Mouse (Mus musculus) liver, adult 2 months (tissue): ENCODE measurements around the gene Tmem60.

ENCODE experiments used
- CTCF ChIP-seq: fragments of 200-500 bp; IDR thresholded peaks from 2 replicates; pipeline ENCODE4 v1.5.1; 2011; ENCODE audit warnings: low read depth, low read length, control low read depth
- POLR2A ChIP-seq: fragments of 200-500 bp; IDR thresholded peaks from 2 replicates; pipeline ENCODE4 v1.6.1; 2011; ENCODE audit warnings: low read length, control low read depth; ENCODE audit not compliant: insufficient read depth; ENCODE audit errors: extremely low read depth

DNA sequence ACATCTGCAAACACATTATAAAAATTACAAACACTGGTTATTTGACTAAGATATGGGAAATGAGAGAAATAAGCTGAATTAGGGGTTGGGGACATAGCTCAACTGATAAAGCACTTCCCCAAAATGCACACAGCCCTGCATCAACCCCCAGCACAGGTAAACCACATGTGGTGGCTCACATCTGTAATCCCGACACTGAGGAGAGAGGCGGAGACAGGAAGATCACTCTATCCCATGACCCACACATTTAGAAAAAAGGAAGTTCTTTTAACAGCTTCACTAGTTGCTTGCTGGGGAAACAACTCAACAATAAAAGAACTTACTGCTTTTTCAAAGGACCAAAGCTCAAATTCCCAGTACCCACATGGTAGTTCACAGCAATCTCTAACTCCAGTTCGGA is 50.6 kb downstream of the Tmem60 start:
- TF ChIP-seq CTCF: no peak
- no peak for TF ChIP-seq POLR2A
